Mouse (Mus musculus) adrenal gland, postnatal 36 days (tissue): ENCODE results near the gene Sfmbt2. TPM values are rescaled to one million over a fixed set of nuclear protein-coding genes. Genes with fewer than 3 reads are reported as not detected.
A peak's percentile ranks its signal among the peaks of the same experiment; 100 is the strongest.
"Not testable (repeated sequence)": the region's sequence is repeated elsewhere in the genome, so short reads cannot be mapped to it uniquely, and the experiment has no call there.

ENCODE experiments used
- DNase-seq, 2 experiments: peaks; one replicate each; pipeline ENCODE4 v3.0.0; 2021; ENCODE audit warnings: mixed read lengths in 1 of 2
- long read RNA-seq, 2 experiments: library from polyadenylated mRNA; stranded (forward); transcript quantifications; one replicate each; pipeline ENCODE4 v2.0.0; 2021; ENCODE audit warnings: borderline sequencing depth in 2 of 2
- total RNA-seq, 2 experiments: library from RNA; stranded (reverse); gene quantifications; 2 replicates each; pipeline ENCODE4 v1.2.3; 2021

The Sfmbt2 gene
- under 1 TPM; 0.46 to 0.86 TPM for total RNA-seq
- long read RNA-seq, experiment 1: 0 reads
- long read RNA-seq, experiment 2: 0 reads

GRCm38 (mm10) chr2:10370176-10370575, at the start of gene Sfmbt2:
Gene Sfmbt2 (plus strand): TSS chr2:10370510.
- DNase-seq: no peak

DNA sequence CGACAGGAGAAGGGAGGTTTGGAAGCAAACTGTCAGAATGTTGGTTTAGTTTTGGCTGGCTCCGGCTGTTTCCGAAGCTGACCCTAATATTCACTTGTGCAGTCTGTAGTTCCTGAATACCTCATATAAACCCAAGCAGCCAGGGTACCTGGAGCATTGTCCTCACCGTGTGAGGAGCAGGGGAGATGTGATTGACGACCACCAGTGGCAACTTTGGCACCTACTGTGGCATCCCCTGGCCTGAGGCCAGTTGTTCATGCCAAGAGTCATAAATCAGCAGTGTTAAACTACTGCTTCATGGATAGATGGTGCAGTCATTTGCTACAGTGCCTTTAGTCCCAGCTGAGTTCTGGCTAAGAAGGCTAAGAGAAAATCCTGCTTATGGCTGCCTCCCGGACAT, 49.2 kb upstream of the Sfmbt2 start:
- DNase-seq: no peak

GRCm38 (mm10) chr2:10323173-10323572, 47.1 kb upstream of the Sfmbt2 start:
- no peak for DNase-seq

DNA sequence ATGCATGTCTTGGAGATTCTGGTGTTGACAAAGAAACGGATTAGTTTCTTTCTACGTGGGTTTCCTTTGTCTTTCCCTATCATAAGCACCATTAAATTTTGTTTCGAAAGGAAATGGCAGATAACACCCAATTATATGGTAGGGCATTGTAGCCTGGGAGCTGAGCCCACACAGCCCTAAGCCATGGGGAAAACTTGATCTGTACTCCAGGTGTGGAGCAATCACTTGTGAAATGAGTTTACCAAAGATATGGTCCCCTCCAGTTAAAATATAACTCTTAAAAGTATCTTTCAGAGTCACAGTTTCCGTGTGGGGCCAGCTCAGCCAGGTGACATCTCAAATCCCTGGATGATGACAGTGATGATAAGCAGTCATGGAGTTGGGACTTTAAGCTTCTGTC, 45.3 kb upstream of the Sfmbt2 start:
- DNase-seq: no peak

GRCm38 (mm10) chr2:10330216-10330615, 40.1 kb upstream of the Sfmbt2 start:
- DNase-seq: no peak

DNA sequence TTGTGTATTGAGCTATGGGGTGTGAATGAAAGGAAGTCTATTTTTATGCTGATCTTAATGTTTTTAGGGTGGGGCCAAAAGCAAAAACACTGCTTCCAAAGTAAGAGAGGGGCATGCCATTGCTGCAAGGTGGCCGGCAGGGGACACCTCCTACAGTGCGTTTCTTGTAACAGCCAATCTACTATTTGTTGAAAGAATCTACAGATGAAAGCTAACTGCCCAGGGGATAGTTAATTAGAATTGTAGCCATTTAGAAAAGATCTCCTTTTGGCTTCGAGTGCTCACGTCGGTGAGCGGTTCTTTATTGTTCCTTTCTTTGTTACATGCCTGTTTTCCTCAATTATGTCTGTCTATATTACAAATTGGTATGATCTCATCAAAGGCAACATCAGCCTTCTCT, 36.0 kb upstream of the Sfmbt2 start:
- DNase-seq: no peak

DNA sequence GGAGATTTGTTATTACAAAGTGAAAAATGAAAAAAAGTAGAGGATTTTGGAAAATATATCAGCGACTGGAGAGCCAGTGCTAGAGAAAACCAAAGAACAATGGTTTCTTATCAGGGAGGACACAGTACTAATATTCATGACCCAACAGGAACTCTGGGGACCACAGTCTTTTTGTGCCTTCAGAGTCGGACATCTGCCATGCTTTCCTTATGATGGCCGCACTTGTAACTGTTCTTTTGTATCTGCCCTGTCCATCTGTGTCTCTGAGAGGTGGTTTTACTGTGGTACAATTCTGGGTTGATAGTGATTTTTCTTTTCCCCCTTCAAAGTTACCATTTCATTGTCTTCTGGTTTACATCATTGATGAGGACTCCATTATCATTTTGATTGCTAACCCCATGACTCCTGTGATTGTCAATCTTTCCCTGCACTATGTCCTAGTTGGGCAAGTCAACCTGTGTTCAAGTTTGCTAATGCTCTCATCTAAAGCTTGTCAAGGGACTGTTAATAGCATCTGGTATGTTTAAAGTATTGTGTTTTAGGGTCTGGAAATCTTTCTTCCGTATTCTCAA, 35.2 kb upstream of the Sfmbt2 start:
- no peak for DNase-seq

GRCm38 (mm10) chr2:10340022-10340421, 30.3 kb upstream of the Sfmbt2 start:
- no peak for DNase-seq

- DNase-seq: no peak
These were observed 26.8 kb upstream of the Sfmbt2 start for GRCm38 (mm10) chr2:10343523-10343922.

GRCm38 (mm10) chr2:10344073-10344472, 26.2 kb upstream of the Sfmbt2 start:
- DNase-seq: not testable (repeated sequence)

DNA sequence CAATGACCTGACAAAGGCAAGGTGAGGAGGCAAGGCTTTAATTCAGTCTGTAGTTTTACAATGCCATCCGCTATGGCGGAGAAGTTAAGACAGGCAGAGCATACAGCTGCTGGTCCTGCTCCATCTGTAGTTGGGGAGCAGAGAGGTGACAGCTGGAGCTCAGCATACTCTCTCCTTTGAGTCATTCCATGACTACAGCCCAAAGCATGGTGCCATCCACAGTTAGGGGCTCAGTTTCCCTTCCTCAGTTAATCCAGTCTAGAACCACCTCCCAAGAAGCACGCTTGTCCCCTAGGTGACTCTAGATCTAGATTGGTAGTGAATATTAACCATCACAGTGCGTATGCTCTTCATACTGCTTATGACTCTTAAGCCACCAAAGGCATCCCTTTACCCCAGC, 23.1 kb upstream of the Sfmbt2 start:
- DNase-seq: no peak

DNA sequence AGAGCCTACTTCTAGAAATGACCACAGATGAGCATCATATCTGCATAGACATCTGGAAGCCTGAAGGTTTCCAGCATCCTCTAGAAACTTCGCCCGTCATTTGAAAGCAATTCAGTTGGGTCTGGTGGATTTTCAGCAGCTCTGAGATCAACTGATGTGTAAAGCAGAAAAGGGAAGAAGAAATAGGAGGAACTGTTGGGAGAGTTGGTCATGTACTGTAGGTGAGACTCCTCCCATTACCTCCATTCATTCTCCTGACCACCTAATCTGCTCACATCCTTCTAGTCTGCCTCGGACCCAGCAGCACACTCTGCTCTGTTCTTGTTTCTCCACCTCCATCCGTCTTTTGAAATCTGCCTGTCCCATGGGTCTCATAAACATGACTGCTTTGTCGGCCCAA, 22.3 kb upstream of the Sfmbt2 start:
- DNase-seq: no peak

DNA sequence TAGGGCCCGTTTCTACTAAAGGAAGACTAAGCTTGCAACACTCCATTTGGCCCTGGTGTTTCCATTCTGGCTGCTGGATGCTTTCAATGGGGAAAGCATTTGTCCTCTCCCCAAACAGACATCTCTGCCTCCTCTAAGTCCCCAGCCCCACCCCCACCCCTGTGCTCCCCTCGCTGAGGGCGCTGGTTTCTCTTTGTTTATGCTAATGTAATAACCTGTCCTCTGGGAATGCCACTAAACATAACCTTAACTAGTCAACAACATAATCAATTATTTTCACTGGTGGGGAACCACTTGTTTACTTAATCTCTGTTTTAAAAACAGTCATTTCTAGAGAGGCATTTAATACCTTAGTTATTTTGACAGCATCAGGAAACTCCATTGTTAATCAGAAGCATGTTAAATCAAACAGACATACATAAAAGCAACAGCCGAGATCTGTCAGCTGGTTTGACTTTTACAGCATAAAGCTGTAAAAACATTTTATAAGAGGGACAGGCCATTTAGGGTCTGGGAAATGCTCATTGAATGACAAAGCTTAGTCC, 20.0 kb upstream of the Sfmbt2 start:
- no peak for DNase-seq

- peak; percentile 26 to 41 for DNase-seq
These were observed 19.2 kb upstream of the Sfmbt2 start for GRCm38 (mm10) chr2:10351125-10351524.

GRCm38 (mm10) chr2:10352887-10353286, 17.4 kb upstream of the Sfmbt2 start:
- DNase-seq: no peak

DNA sequence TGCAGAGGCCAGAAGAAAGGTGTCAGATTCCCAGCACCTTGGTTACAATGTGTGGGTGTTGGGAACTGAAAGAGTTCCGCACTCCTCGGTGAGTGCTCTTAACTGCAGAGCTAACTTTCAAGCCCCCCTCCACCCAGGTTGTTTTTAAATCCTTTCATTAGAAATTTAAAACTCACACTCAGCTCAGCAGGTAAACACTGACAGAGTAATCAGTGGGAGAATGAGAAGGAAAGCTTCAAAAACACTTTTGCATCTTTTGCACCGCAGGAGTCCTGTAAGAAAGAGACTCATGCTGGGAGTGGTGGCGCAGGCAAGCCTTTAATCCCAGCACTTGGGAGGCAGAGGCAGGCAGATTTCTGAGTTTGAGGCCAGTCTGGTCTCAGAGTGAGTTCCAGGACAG, 16.4 kb upstream of the Sfmbt2 start:
- DNase-seq: no peak

GRCm38 (mm10) chr2:10359861-10360260, 10.4 kb upstream of the Sfmbt2 start:
- DNase-seq: no peak

GRCm38 (mm10) chr2:10365081-10365480, 5.2 kb upstream of the Sfmbt2 start:
- DNase-seq: no peak

DNA sequence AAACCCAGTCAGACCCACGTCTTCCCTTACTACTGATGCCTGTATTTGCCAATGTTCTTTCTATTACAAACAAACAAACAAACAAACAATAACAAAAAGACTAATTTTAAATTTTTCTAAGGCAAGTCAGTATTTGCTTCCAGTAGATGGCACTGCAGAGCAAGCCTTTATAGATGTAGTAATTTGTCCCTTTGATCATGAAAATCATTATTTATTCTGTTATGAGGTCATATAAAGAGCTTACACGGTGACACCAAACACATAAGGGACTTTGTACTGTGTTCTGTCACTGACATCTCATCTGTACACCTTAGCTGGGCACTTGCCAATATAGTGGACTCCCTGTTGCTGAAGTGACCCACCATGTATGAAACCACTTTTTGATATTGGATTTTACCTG, 4.0 kb upstream of the Sfmbt2 start:
- no peak for DNase-seq

DNA sequence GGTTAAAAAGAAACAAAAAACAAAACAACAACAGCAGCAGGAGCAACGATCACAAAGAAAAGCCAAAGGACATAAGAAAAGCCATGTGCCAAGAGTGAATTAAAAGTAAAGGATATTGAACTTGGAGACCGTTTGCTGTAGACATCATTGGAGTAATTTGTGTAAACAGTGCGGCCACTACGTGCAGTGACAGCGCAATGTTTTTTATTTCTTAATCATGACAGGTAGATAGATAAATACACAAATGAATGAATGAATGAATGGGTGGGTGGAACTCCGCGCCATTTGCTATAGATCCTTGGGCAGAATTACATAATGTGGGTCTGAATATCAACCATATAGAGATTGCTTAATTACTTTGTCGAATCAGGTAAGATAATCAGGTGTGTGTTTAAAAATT, 634 bp upstream of the Sfmbt2 start:
- DNase-seq: no peak

DNA sequence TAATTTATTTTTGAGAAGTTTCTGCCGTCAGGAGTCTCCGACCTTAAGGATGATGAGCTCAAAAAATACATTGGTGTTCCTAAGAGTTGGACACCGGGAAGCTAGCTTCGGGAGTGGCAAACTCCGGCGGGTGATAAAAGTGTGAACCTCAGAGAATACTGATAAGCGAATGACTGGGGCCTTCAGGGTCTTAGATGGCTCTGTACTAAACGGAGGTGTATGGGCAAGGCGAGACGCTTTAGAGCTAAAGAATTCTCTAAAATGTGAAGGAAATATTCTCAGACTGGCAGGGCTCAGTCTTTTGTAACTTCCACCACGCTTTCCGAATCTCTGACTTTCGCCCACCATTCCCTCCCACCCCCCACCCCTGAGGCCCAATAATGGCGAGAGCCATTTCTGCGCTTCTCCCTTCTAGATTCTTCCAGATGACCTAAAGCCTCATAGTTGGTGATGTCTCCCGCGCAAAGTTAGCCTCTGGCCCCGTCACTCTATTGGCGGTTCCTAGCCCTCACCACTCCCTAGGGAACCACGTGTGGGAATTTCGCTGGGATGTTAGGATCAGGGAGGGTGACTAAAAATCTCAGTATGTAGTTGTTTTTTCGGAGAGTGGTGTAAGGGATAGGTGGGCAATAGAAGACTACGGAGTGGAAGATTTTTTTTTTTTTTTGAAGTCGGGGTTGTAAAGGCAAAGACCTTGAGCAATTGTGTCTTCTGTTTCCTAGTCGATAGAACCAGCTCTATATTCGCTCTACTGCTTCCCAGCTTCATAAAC, 563 bp downstream of the Sfmbt2 start:
- DNase-seq: no peak

DNA sequence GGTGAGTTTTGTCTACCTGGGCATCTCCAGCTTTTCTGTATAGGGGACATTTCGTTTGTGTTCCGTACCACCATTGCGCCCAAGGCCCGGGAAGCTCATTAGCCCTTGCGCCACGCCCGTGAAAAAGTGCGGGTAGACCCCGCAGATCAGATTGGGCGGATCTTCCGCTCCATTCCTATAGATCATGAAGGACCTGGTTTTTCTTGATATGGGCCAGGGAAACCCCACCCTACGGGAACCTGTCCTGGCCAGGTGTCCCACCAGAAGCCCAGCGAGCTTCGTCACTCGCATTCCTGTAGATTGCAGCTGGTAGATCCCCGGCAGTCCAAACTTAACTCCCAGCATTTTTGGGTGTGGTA, 1.1 kb downstream of the Sfmbt2 start:
- DNase-seq: no peak

DNA sequence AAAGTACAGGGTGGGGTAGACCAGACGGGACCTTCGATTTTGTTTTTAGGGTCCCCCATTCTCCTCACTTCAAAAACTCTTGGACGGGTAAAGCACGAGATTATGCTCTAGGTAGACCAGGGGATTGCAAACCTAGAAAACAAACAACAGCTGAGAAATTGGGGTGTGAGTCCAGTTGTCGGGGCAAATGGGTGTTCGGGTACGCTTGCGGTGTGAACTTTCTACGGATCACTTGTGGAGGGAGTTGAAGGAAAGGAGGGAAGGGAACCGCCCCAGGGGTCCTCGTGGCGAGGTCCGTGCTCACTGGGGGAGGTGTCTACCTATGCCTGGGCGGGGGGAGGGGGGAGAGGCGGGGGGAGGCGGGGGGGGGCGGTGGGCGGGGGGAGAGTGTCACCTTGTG, 1.6 kb downstream of the Sfmbt2 start:
- DNase-seq: no peak

GRCm38 (mm10) chr2:10372321-10372723, 2.0 kb downstream of the Sfmbt2 start:
- peak; percentile 66 to 68 for DNase-seq
